Mouse (Mus musculus): ENCODE results near the gene Serinc5.

- TF ChIP-seq CTCF (IDR thresholded peaks at IDR 0.05; ENCODE audit: extremely low read depth, insufficient read depth, low read length) (no peak), POLR2A (IDR thresholded peaks at IDR 0.05; ENCODE audit: extremely low read depth, insufficient read depth, low read length) (no peak)
Observed at GRCm38 (mm10) chr13:92644199-92644598, 33.3 kb downstream of the Serinc5 start.
